Mouse (Mus musculus) stomach, postnatal 0 days (tissue): ENCODE data around the gene Spcs2.

Experiments
- CTCF ChIP-seq: IDR thresholded peaks from 2 replicates; pipeline ENCODE4 v1.5.1; 2016; ENCODE audit warnings: antibody characterized with exemption, low read depth, mild to moderate bottlenecking, moderate library complexity
- EP300 ChIP-seq: optimal IDR thresholded peaks from 2 replicates; pipeline ENCODE3; 2016; ENCODE audit warnings: antibody characterized with exemption

- no peak for TF ChIP-seq EP300
- no peak for TF ChIP-seq CTCF
Measured at GRCm38 (mm10) chr7:99887743-99888142, 24.5 kb upstream of the Spcs2 start.
